Mouse (Mus musculus) CH12.LX (cell line): ENCODE measurements around the gene Ankrd11. TPM values are rescaled to one million over a fixed set of nuclear protein-coding genes. Genes with fewer than 3 reads are reported as not detected.

ENCODE experiments used
- DNase-seq: peaks from one replicate; pipeline ENCODE4 v3.0.0-alpha.2; 2013; ENCODE audit errors: extremely low read depth
- H3K27ac ChIP-seq: 2 replicates; pipeline ENCODE4 v1.5.1; 2012; ENCODE audit warnings: low read depth, mild to moderate bottlenecking, control low read depth, moderate library complexity; ENCODE audit not compliant: insufficient read depth
- H3K27me3 ChIP-seq: replicated peaks from 2 replicates; pipeline ENCODE3; 2012; ENCODE audit warnings: inconsistent platforms
- H3K36me3 ChIP-seq, 2 experiments: replicated peaks in 1 of 2; 2 replicates each; pipeline versions ENCODE3 to v1.6.1; 2012; ENCODE audit warnings: inconsistent platforms in 1 of 2, low read length in 1 of 2, mild to moderate bottlenecking in 1 of 2, mixed read lengths in 1 of 2, moderate library complexity in 1 of 2; ENCODE audit not compliant: control insufficient read depth in 1 of 2, insufficient read depth in 1 of 2
- H3K4me1 ChIP-seq, 2 experiments: 2 replicates each; pipeline ENCODE4 v1.6.1; 2012; ENCODE audit warnings: inconsistent platforms in 1 of 2, moderate library complexity in 1 of 2; ENCODE audit not compliant: insufficient read depth in 2 of 2, control insufficient read depth in 1 of 2
- H3K4me2 ChIP-seq: 2 replicates; pipeline ENCODE4 v1.6.1; 2012; ENCODE audit warnings: low read depth, mild to moderate bottlenecking, control low read depth; ENCODE audit not compliant: poor library complexity, insufficient read depth, severe bottlenecking
- H3K4me3 ChIP-seq, 3 experiments: fragments of 150-350 bp in 1 of 3; sonication (generic) in 1 of 3; replicated peaks in 1 of 3; 2 replicates each; pipeline versions ENCODE3 to v1.5.1; 2011 to 2012; ENCODE audit warnings: low read depth in 2 of 3, low read length in 2 of 3, mild to moderate bottlenecking in 2 of 3, moderate library complexity in 2 of 3, control low read depth in 1 of 3, improper control_type of control experiment in 1 of 3, inconsistent platforms in 1 of 3, mixed read lengths in 1 of 3; ENCODE audit not compliant: poor library complexity in 1 of 3
- H3K79me2 ChIP-seq: replicated peaks from 2 replicates; pipeline ENCODE4 v1.6.1; 2012; ENCODE audit warnings: mild to moderate bottlenecking, moderate library complexity; ENCODE audit not compliant: control insufficient read depth, poor library complexity, insufficient read depth, severe bottlenecking; ENCODE audit errors: extremely low read depth
- H3K9ac ChIP-seq: 2 replicates; pipeline ENCODE4 v1.6.1; 2012; ENCODE audit warnings: low read depth, mild to moderate bottlenecking, control low read depth, moderate library complexity; ENCODE audit not compliant: insufficient read depth
- H3K9me3 ChIP-seq: replicated peaks from 2 replicates; pipeline ENCODE3; 2012; ENCODE audit warnings: low read length, inconsistent platforms, mixed read lengths
- BHLHE40 ChIP-seq: IDR thresholded peaks from 2 replicates; pipeline ENCODE4 v1.6.1; 2011; ENCODE audit warnings: mild to moderate bottlenecking, low read depth, low read length, improper control_type of control experiment
- CHD1 ChIP-seq: IDR thresholded peaks from 2 replicates; pipeline ENCODE4 v1.6.1; 2012; ENCODE audit warnings: low read depth, low read length, improper control_type of control experiment, inconsistent platforms
- CHD2 ChIP-seq: IDR thresholded peaks from 2 replicates; pipeline ENCODE4 v1.6.1; 2011; ENCODE audit warnings: low read length, improper control_type of control experiment
- CTCF ChIP-seq, 2 experiments: IDR thresholded peaks in 1 of 2; conservative IDR thresholded peaks in 1 of 2; 2 replicates each; pipeline ENCODE4 v1.5.1; 2011 to 2012; ENCODE audit warnings: low read depth in 2 of 2, low read length in 2 of 2, improper control_type of control experiment in 1 of 2, inconsistent platforms in 1 of 2, mild to moderate bottlenecking in 1 of 2, moderate library complexity in 1 of 2
- ELF1 ChIP-seq: IDR thresholded peaks from 2 replicates; pipeline ENCODE4 v1.6.1; 2014; ENCODE audit warnings: low read depth, mild to moderate bottlenecking, inconsistent platforms, low read length, improper control_type of control experiment
- EP300 ChIP-seq: IDR thresholded peaks from 2 replicates; pipeline ENCODE4 v1.6.1; 2011; ENCODE audit warnings: low read length, improper control_type of control experiment
- ETS1 ChIP-seq: conservative IDR thresholded peaks from 2 replicates; pipeline ENCODE4 v1.6.1; 2012; ENCODE audit warnings: low read depth, mild to moderate bottlenecking, inconsistent platforms, low read length, improper control_type of control experiment, moderate library complexity
- GABPA ChIP-seq: IDR thresholded peaks from 2 replicates; pipeline ENCODE4 v1.6.1; 2012; ENCODE audit warnings: low read depth, low read length, improper control_type of control experiment, inconsistent platforms; ENCODE audit not compliant: insufficient replicate concordance
- HCFC1 ChIP-seq: IDR thresholded peaks from 2 replicates; pipeline ENCODE4 v1.6.1; 2012; ENCODE audit warnings: low read depth, mild to moderate bottlenecking, inconsistent platforms, low read length, improper control_type of control experiment
- IRF4 ChIP-seq: IDR thresholded peaks from 2 replicates; pipeline ENCODE4 v1.6.1; 2014; ENCODE audit warnings: low read depth, mild to moderate bottlenecking, inconsistent platforms, low read length, improper control_type of control experiment
- JUN ChIP-seq: IDR thresholded peaks from 2 replicates; pipeline ENCODE4 v1.6.1; 2011; ENCODE audit warnings: low read depth, mild to moderate bottlenecking, low read length, improper control_type of control experiment, moderate library complexity; ENCODE audit not compliant: insufficient read depth
- JUND ChIP-seq: conservative IDR thresholded peaks from 2 replicates; pipeline ENCODE4 v1.6.1; 2011; ENCODE audit warnings: low read depth, low read length, improper control_type of control experiment
- KAT2A ChIP-seq: IDR thresholded peaks from 2 replicates; pipeline ENCODE4 v1.6.1; 2012; ENCODE audit warnings: low read length, improper control_type of control experiment, inconsistent platforms; ENCODE audit not compliant: insufficient replicate concordance
- MAFK ChIP-seq: IDR thresholded peaks from 2 replicates; pipeline ENCODE4 v1.6.1; 2011; ENCODE audit warnings: low read length, improper control_type of control experiment; ENCODE audit not compliant: insufficient replicate concordance
- MAX ChIP-seq: IDR thresholded peaks from 2 replicates; pipeline ENCODE4 v1.6.1; 2011; ENCODE audit warnings: low read length, improper control_type of control experiment
- MXI1 ChIP-seq: IDR thresholded peaks from 2 replicates; pipeline ENCODE4 v1.6.1; 2011; ENCODE audit warnings: mild to moderate bottlenecking, low read depth, low read length, improper control_type of control experiment
- MYC ChIP-seq: IDR thresholded peaks from 2 replicates; pipeline ENCODE4 v1.6.1; 2011; ENCODE audit warnings: low read depth, mild to moderate bottlenecking, improper control_type of control experiment, low read length
- NELFE ChIP-seq: IDR thresholded peaks from 2 replicates; pipeline ENCODE4 v1.6.1; 2011; ENCODE audit warnings: low read depth, low read length, improper control_type of control experiment
- PAX5 ChIP-seq: IDR thresholded peaks from 2 replicates; pipeline ENCODE4 v1.6.1; 2012; ENCODE audit warnings: low read length, inconsistent platforms, mixed read lengths
- POLR2AphosphoS2 ChIP-seq: IDR thresholded peaks from 2 replicates; pipeline ENCODE4 v1.6.1; 2011; ENCODE audit warnings: low read depth, low read length, improper control_type of control experiment
- RAD21 ChIP-seq: IDR thresholded peaks from 2 replicates; pipeline ENCODE4 v1.6.1; 2011; ENCODE audit warnings: low read depth, mild to moderate bottlenecking, low read length, improper control_type of control experiment, moderate library complexity
- RCOR1 ChIP-seq: conservative IDR thresholded peaks from 2 replicates; pipeline ENCODE4 v1.6.1; 2012; ENCODE audit warnings: low read depth, mild to moderate bottlenecking, inconsistent platforms, low read length, improper control_type of control experiment
- SIN3A ChIP-seq: IDR thresholded peaks from 2 replicates; pipeline ENCODE4 v1.6.1; 2012; ENCODE audit warnings: low read length, improper control_type of control experiment, inconsistent platforms
- TBP ChIP-seq: conservative IDR thresholded peaks from 2 replicates; pipeline ENCODE4 v1.6.1; 2011; ENCODE audit warnings: low read depth, low read length, improper control_type of control experiment
- UBTF ChIP-seq: IDR thresholded peaks from 2 replicates; pipeline ENCODE4 v1.6.1; 2012; ENCODE audit warnings: low read depth, mild to moderate bottlenecking, inconsistent platforms, low read length, improper control_type of control experiment, moderate library complexity
- USF2 ChIP-seq: conservative IDR thresholded peaks from 2 replicates; pipeline ENCODE4 v1.6.1; 2011; ENCODE audit warnings: low read depth, low read length, improper control_type of control experiment
- ZC3H11A ChIP-seq: IDR thresholded peaks from 2 replicates; pipeline ENCODE4 v1.6.1; 2012; ENCODE audit warnings: low read depth, mild to moderate bottlenecking, inconsistent platforms, low read length, improper control_type of control experiment
- ZMIZ1 ChIP-seq: IDR thresholded peaks from 2 replicates; pipeline ENCODE4 v1.6.1; 2012; ENCODE audit warnings: low read depth, mild to moderate bottlenecking, inconsistent platforms, low read length, improper control_type of control experiment
- ZNF384 ChIP-seq: IDR thresholded peaks from 2 replicates; pipeline ENCODE4 v1.6.1; 2012; ENCODE audit warnings: low read depth, low read length, improper control_type of control experiment, inconsistent platforms
- dilution Hi-C: fragments of 300-500 bp; cut with MboI; formaldehyde crosslinking; loops from 2 replicates; pipeline ENCODE4 v1.14.3; 2020; ENCODE audit warnings: low sequenced_read_pairs; ENCODE audit not compliant: extremely low pct_unique_long_range_greater_than_20kb, extremely low pct_ligation_motif_present
- in situ Hi-C: fragments of 300-500 bp; cut with MboI; formaldehyde crosslinking; loops from 3 replicates; pipeline ENCODE4 v1.14.3; 2019; ENCODE audit warnings: low sequenced_read_pairs, low pct_ligation_motif_present, low pct_unique_long_range_greater_than_20kb, mixed read lengths
- polyA plus RNA-seq: library from polyadenylated mRNA; unstranded; fragments of >175 nt; gene quantifications from 2 replicates; pipeline ENCODE4 v1.2.1, GENCODE M21; 2012; ENCODE audit warnings: low read depth; ENCODE audit not compliant: insufficient read length
- total RNA-seq, 2 experiments: library from RNA; depleted of rRNA; stranded (reverse); fragments of 300-350 nt in 1 of 2; fragments of >200 nt in 1 of 2; gene quantifications; 2 replicates each; pipeline ENCODE4 v1.2.3; 2012 to 2014

Ankrd11 gene
- total and polyA plus RNA-seq, 3 experiments = 37.4 to 74.9 (median 60.7) TPM

DNA sequence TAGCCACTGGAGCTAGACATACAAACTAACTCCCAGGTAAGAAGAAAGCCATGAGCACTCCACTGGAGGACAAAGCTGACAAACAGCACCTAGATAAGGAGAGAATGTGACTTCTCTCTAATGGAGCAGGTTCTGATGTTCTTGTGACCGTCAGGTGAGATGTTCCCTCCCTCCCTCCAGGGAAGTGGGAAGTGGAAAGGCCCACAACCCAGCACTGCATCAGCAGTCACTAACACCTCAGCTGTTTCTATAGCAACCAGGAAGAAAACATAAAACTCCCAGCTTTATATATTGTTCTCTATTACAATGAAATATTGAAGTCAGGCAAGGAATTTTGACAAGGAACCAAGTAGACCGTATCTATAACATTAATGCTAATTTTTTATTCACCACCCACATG, 22.0 kb downstream of the Ankrd11 start:
- Histone ChIP-seq H3K9me3 (no peaks in the 10 kb centered on the region), H3K4me3 (no peak overlapping the region), H3K36me3 (peaks cover 17 to 65% of the 10 kb centered on the region in 2 experiments), H3K4me1 (peaks cover 5 to 73% of the 10 kb centered on the region in 2 experiments; a peak in 3 of 4 replicates), H3K79me2 (peaks cover 97% of the 10 kb centered on the region), H3K9ac (no peak overlapping the region), H3K27ac (no peak overlapping the region), H3K4me2 (no peak overlapping the region), H3K27me3 (no peaks in the 10 kb centered on the region)
- no peak for DNase-seq
- TF ChIP-seq ZMIZ1 = no peak
- TF ChIP-seq GABPA = no peak
- TF ChIP-seq USF2 = no peak
- TF ChIP-seq EP300 = no peak
- no peak for TF ChIP-seq ZC3H11A
- TF ChIP-seq MXI1 = no peak
- no peak for TF ChIP-seq ELF1
- no peak for TF ChIP-seq HCFC1
- no peak for TF ChIP-seq TBP
- TF ChIP-seq BHLHE40 = no peak
- no peak for TF ChIP-seq UBTF
- TF ChIP-seq MYC = no peak
- TF ChIP-seq CHD1 = no peak
- TF ChIP-seq NELFE = no peak
- no peak for TF ChIP-seq MAFK
- TF ChIP-seq JUND = no peak
- TF ChIP-seq MAX = no peak
- TF ChIP-seq CHD2 = no peak
- TF ChIP-seq RCOR1 = no peak
- no peak for TF ChIP-seq SIN3A
- dilution Hi-C loops (no loop called here), in situ Hi-C loops (no loop called here)

DNA sequence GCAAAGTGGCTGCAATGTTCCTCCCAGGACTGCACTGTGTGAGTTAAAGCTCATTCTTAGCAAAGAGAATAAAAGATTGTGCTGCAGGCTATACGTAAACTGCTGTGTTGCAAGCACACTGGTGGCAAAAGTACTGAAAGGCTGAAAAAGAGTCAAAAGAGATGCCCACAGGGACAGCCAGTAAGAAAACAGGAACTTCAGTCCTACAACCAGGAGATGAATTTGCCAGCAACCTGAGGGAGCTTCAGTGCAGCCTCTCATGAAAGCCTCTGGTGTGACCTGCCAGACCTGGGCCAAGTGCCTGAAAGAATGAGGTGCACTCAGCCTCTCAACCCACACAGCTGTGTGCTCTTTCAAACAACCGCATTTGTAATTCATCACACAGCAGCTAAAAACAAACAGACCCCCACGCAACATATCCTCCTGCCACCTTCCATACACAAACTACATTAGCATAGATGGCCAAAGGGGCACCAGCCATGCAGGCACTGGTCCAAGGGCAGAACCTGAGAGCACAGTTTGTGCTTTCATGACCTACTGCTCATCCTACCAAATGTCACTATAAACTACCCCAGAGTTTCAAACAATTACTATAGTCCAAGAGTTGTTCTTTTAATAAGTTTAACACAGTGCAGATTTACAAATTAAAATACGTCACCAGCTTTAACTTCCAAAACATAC, 23.5 kb downstream of the Ankrd11 start:
- DNase-seq = no peak
- in situ Hi-C loops = no loop called here
- Histone ChIP-seq H3K4me2 (no peak overlapping the region), H3K9me3 (no peaks in the 10 kb centered on the region), H3K27me3 (no peaks in the 10 kb centered on the region), H3K79me2 (peaks cover 99% of the 10 kb centered on the region), H3K4me3 (no peak overlapping the region), H3K4me1 (peaks cover 5 to 76% of the 10 kb centered on the region in 2 experiments; a peak in 3 of 4 replicates), H3K27ac (no peak overlapping the region), H3K9ac (no peak overlapping the region), H3K36me3 (peaks cover 15 to 69% of the 10 kb centered on the region in 2 experiments)
- dilution Hi-C loops = no loop called here
- TF ChIP-seq JUN (no peak), KAT2A (no peak), CTCF (conservative IDR thresholded peaks at IDR 0.05 in 1 of 2, IDR thresholded peaks at IDR 0.05 in 1 of 2; ENCODE audit: low read depth in 2 of 2, low read length in 2 of 2) (no peak), CHD1 (no peak), IRF4 (no peak), RAD21 (no peak), ETS1 (no peak), MYC (no peak), SIN3A (no peak), ZMIZ1 (no peak), MAFK (no peak), POLR2AphosphoS2 (no peak), EP300 (no peak), PAX5 (no peak), HCFC1 (no peak), JUND (no peak), CHD2 (no peak), ZNF384 (no peak), USF2 (no peak), ELF1 (no peak)
